Comparison of ENCODE assay signal across 12 mouse cellular contexts in genomic region chr7:97720109-97720508, GRCm38 (mm10).
"Had no signal": no experiment of that assay in that cellular context is flagged by ENCODE, and none has a peak within 500 bp of the region (broad histone marks: within the 10 kb centered on the region; RNA-seq: fewer than 3 reads in every experiment).

No protein-coding gene starts in this region.

- H3K9me3 ChIP-seq: kidney, embryonic 15.5 days; limb, embryonic 10.5 days; liver, embryonic 13.5 days; midbrain, embryonic 13.5 days; stomach, embryonic 15.5 days had no signal

- H3K27ac ChIP-seq: kidney, embryonic 15.5 days; limb, embryonic 10.5 days; liver, embryonic 13.5 days; macrophage; midbrain, embryonic 13.5 days; stomach, embryonic 15.5 days had no signal

- H3K4me3 ChIP-seq: kidney, embryonic 15.5 days; limb, embryonic 10.5 days; liver, embryonic 13.5 days; megakaryocyte, embryonic 14.5 days; midbrain, embryonic 13.5 days; stomach, embryonic 15.5 days had no signal

- H3K9ac ChIP-seq: kidney, embryonic 15.5 days; liver, embryonic 13.5 days; midbrain, embryonic 13.5 days; stomach, embryonic 15.5 days had no signal

- ATAC-seq: midbrain, embryonic 13.5 days had no signal

- H3K4me2 ChIP-seq: kidney, embryonic 15.5 days; liver, embryonic 13.5 days; midbrain, embryonic 13.5 days; stomach, embryonic 15.5 days had no signal

- DNase-seq: kidney, adult 18-20 months; kidney, postnatal 14 days; liver, embryonic 13.5 days; lung, adult 2 months; lung, postnatal 10 days; right cerebral cortex, postnatal 14 days had no signal

- H3K4me1 ChIP-seq: kidney, embryonic 15.5 days; limb, embryonic 10.5 days; megakaryocyte, embryonic 14.5 days; midbrain, embryonic 13.5 days; stomach, embryonic 15.5 days had no signal

- H3K27me3 ChIP-seq: kidney, embryonic 15.5 days; liver, embryonic 13.5 days; megakaryocyte, embryonic 14.5 days; midbrain, embryonic 13.5 days; stomach, embryonic 15.5 days had no signal
